Mouse (Mus musculus): ENCODE results near the gene Tarsl2. TPM values are rescaled to one million over a fixed set of nuclear protein-coding genes. Genes with fewer than 3 reads are reported as not detected.

Gene Tarsl2
- total and polyA plus RNA-seq, 3 experiments: 3.3 to 4.2 (median 4.0) TPM

- Histone ChIP-seq H3K79me2 (replicated peaks; ENCODE audit: control insufficient read depth, extremely low read depth, insufficient read depth, poor library complexity, severe bottlenecking) (no peaks in the 10 kb centered on the region), H3K27ac (ENCODE audit: insufficient read depth, low read depth) (no peak overlapping the region), H3K9me3 (replicated peaks; ENCODE audit: low read length) (no peaks in the 10 kb centered on the region), H3K27me3 (replicated peaks) (no peaks in the 10 kb centered on the region), H3K4me3 (replicated peaks in 1 of 3; ENCODE audit: low read depth in 2 of 3, low read length in 2 of 3, poor library complexity in 1 of 3) (no peak overlapping the region), H3K36me3 (replicated peaks in 1 of 2; ENCODE audit: control insufficient read depth in 1 of 2, insufficient read depth in 1 of 2, low read length in 1 of 2) (peaks cover 0 to 10% of the 10 kb centered on the region in 2 experiments), H3K4me1 (ENCODE audit: control insufficient read depth in 1 of 2, insufficient read depth in 2 of 2) (no peaks in the 10 kb centered on the region), H3K9ac (ENCODE audit: insufficient read depth, low read depth) (no peak overlapping the region), H3K4me2 (ENCODE audit: insufficient read depth, low read depth, poor library complexity, severe bottlenecking) (no peak overlapping the region)
- DNase-seq (ENCODE audit: extremely low read depth): no peak
- in situ Hi-C loops (cut with MboI; ENCODE audit: low pct_ligation_motif_present, low pct_unique_long_range_greater_than_20kb, low sequenced_read_pairs): no loop called here
- dilution Hi-C loops (cut with MboI; ENCODE audit: extremely low pct_ligation_motif_present, extremely low pct_unique_long_range_greater_than_20kb, low sequenced_read_pairs): no loop called here
- TF ChIP-seq TCF12 (IDR thresholded peaks at IDR 0.05; ENCODE audit: low read depth, low read length): no peak
- no peak for TF ChIP-seq NELFE (IDR thresholded peaks at IDR 0.05; ENCODE audit: low read depth, low read length)
- TF ChIP-seq CHD2 (IDR thresholded peaks at IDR 0.05; ENCODE audit: low read length): no peak
- no peak for TF ChIP-seq MEF2A (IDR thresholded peaks at IDR 0.05; ENCODE audit: borderline replicate concordance, low read depth, low read length)
- no peak for TF ChIP-seq KAT2A (IDR thresholded peaks at IDR 0.05; ENCODE audit: insufficient replicate concordance, low read length)
- TF ChIP-seq JUND (conservative IDR thresholded peaks at IDR 0.05; ENCODE audit: low read depth, low read length): no peak
- no peak for TF ChIP-seq E2F4 (IDR thresholded peaks at IDR 0.05; ENCODE audit: insufficient replicate concordance, low read depth, low read length)
- TF ChIP-seq ZMIZ1 (IDR thresholded peaks at IDR 0.05; ENCODE audit: low read depth, low read length): no peak
- TF ChIP-seq POLR2AphosphoS2 (IDR thresholded peaks at IDR 0.05; ENCODE audit: low read depth, low read length): no peak
- no peak for TF ChIP-seq CTCF (conservative IDR thresholded peaks at IDR 0.05 in 1 of 2, IDR thresholded peaks at IDR 0.05 in 1 of 2; ENCODE audit: low read depth in 2 of 2, low read length in 2 of 2)
- no peak for TF ChIP-seq SIN3A (IDR thresholded peaks at IDR 0.05; ENCODE audit: low read length)
- no peak for TF ChIP-seq ZC3H11A (IDR thresholded peaks at IDR 0.05; ENCODE audit: low read depth, low read length)
- no peak for TF ChIP-seq POLR2A (IDR thresholded peaks at IDR 0.05; ENCODE audit: low read depth, low read length)
- TF ChIP-seq HCFC1 (IDR thresholded peaks at IDR 0.05; ENCODE audit: low read depth, low read length): no peak
Measured at GRCm38 (mm10) chr7:65686664-65687063, 42.0 kb downstream of the Tarsl2 start.

GRCm38 (mm10) chr7:65690869-65691268, 46.2 kb downstream of the Tarsl2 start, which contains the start of gene Tm2d3:
Gene Tm2d3 (plus strand): TSS chr7:65691169.
- H3K4me1 ChIP-seq (ENCODE audit: control insufficient read depth in 1 of 2, insufficient read depth in 2 of 2): peaks cover 3 to 17% of the 10 kb centered on the region in 2 experiments; a peak in 3 of 4 replicates
- DNase-seq (ENCODE audit: extremely low read depth): no peak
- H3K79me2 ChIP-seq (replicated peaks; ENCODE audit: control insufficient read depth, extremely low read depth, insufficient read depth, poor library complexity, severe bottlenecking): peaks cover 11% of the 10 kb centered on the region
- H3K27me3 ChIP-seq (replicated peaks): no peaks in the 10 kb centered on the region
- no peaks in the 10 kb centered on the region for H3K9me3 ChIP-seq (replicated peaks; ENCODE audit: low read length)
- TF ChIP-seq ELF1 (IDR thresholded peaks at IDR 0.05; ENCODE audit: low read depth, low read length): no peak
- no peak for TF ChIP-seq EP300 (IDR thresholded peaks at IDR 0.05; ENCODE audit: low read length)
- no peak for TF ChIP-seq NRF1 (IDR thresholded peaks at IDR 0.05; ENCODE audit: low read depth, low read length)
- TF ChIP-seq BHLHE40 (IDR thresholded peaks at IDR 0.05; ENCODE audit: low read depth, low read length): no peak
- TF ChIP-seq POLR2A (IDR thresholded peaks at IDR 0.05; ENCODE audit: low read depth, low read length): no peak
- TF ChIP-seq TCF12 (IDR thresholded peaks at IDR 0.05; ENCODE audit: low read depth, low read length): no peak
- TF ChIP-seq CHD1 (IDR thresholded peaks at IDR 0.05; ENCODE audit: low read depth, low read length): no peak
- no peak for TF ChIP-seq SMC3 (IDR thresholded peaks at IDR 0.05; ENCODE audit: low read depth, low read length)
- no peak for TF ChIP-seq USF1 (IDR thresholded peaks at IDR 0.05; ENCODE audit: low read depth, low read length)
- TF ChIP-seq E2F4 (IDR thresholded peaks at IDR 0.05; ENCODE audit: insufficient replicate concordance, low read depth, low read length): no peak
- no peak for TF ChIP-seq NELFE (IDR thresholded peaks at IDR 0.05; ENCODE audit: low read depth, low read length)
- no peak for TF ChIP-seq GABPA (IDR thresholded peaks at IDR 0.05; ENCODE audit: insufficient replicate concordance, low read depth, low read length)
- TF ChIP-seq ZKSCAN1 (IDR thresholded peaks at IDR 0.05; ENCODE audit: borderline replicate concordance, low read depth, low read length): no peak
- H3K27ac ChIP-seq (ENCODE audit: insufficient read depth, low read depth): no peak within 1 kb of the TSS
- dilution Hi-C loops (cut with MboI; ENCODE audit: extremely low pct_ligation_motif_present, extremely low pct_unique_long_range_greater_than_20kb, low sequenced_read_pairs): no loop called here
- no peak within 1 kb of the TSS for H3K4me2 ChIP-seq (ENCODE audit: insufficient read depth, low read depth, poor library complexity, severe bottlenecking)
- H3K9ac ChIP-seq (ENCODE audit: insufficient read depth, low read depth): no peak within 1 kb of the TSS
- H3K4me3 ChIP-seq (replicated peaks in 1 of 3; ENCODE audit: low read depth in 2 of 3, low read length in 2 of 3, poor library complexity in 1 of 3): no peak within 1 kb of the TSS
- in situ Hi-C loops (cut with MboI; ENCODE audit: low pct_ligation_motif_present, low pct_unique_long_range_greater_than_20kb, low sequenced_read_pairs): no loop called here
- peaks cover 5 to 16% of the 10 kb centered on the region in 2 experiments for H3K36me3 ChIP-seq (replicated peaks in 1 of 2; ENCODE audit: control insufficient read depth in 1 of 2, insufficient read depth in 1 of 2, low read length in 1 of 2)

All from CH12.LX (cell line).